Mouse (Mus musculus) cortical plate, adult 2 months (tissue): ENCODE data around the gene Eif2b2.

ENCODE experiments used
- CTCF ChIP-seq: fragments of 200-500 bp; IDR thresholded peaks from 2 replicates; pipeline ENCODE4 v1.5.1; 2011; ENCODE audit warnings: mild to moderate bottlenecking, control low read depth, low read length; ENCODE audit not compliant: insufficient read depth; ENCODE audit errors: extremely low read depth
- POLR2A ChIP-seq: fragments of 200-500 bp; IDR thresholded peaks from 2 replicates; pipeline ENCODE4 v1.6.1; 2011; ENCODE audit warnings: mild to moderate bottlenecking, low read length, control low read depth; ENCODE audit not compliant: insufficient read depth; ENCODE audit errors: extremely low read depth

GRCm38 (mm10) chr12:85170948-85171307, 48.4 kb upstream of the Eif2b2 start:
- TF ChIP-seq CTCF = no peak
- no peak for TF ChIP-seq POLR2A
